Mouse (Mus musculus) limb, embryonic 10.5 days (tissue): Measurements from ENCODE around the gene Bcl2l12. TPM values are rescaled to one million over a fixed set of nuclear protein-coding genes. Genes with fewer than 3 reads are reported as not detected.

Source experiments
- DNase-seq: peaks from one replicate; pipeline ENCODE4 v3.0.0-alpha.2; 2017; ENCODE audit warnings: low spot score
- H3K27ac ChIP-seq: fragments of 300-500 bp; sonication (generic); 2 replicates; pipeline ENCODE4 v1.5.1; 2016; ENCODE audit warnings: mild to moderate bottlenecking
- H3K27me3 ChIP-seq: fragments of 300-500 bp; sonication (generic); 2 replicates; pipeline ENCODE4 v1.6.1; 2016; ENCODE audit warnings: low read depth, mild to moderate bottlenecking; ENCODE audit not compliant: poor library complexity, severe bottlenecking
- H3K36me3 ChIP-seq: fragments of 300-500 bp; sonication (generic); 2 replicates; pipeline ENCODE4 v1.6.1; 2016; ENCODE audit warnings: mild to moderate bottlenecking, moderate library complexity
- H3K4me1 ChIP-seq: fragments of 300-500 bp; sonication (generic); 2 replicates; pipeline ENCODE4 v1.6.1; 2016
- H3K4me3 ChIP-seq: fragments of 300-500 bp; sonication (generic); 2 replicates; pipeline ENCODE4 v1.5.1; 2016; ENCODE audit warnings: mild to moderate bottlenecking, moderate library complexity
- H3K9me3 ChIP-seq: fragments of 300-500 bp; sonication (generic); replicated peaks from 2 replicates; pipeline ENCODE4 v1.6.1; 2016; ENCODE audit warnings: mild to moderate bottlenecking
- WGBS: fragments of 180-500 bp; shearing (Covaris S2); methylation state at CpG from one replicate; pipeline ENCODE4 v1.1.7; 2016; 5-methylcytosine and 5-hydroxymethylcytosine counted together
- polyA plus RNA-seq: library from polyadenylated mRNA; unstranded; fragments of >200 nt; fragmentation: Nextera tagmentation; extraction: Ambion mirVana; gene quantifications from 2 replicates; pipeline ENCODE4 v1.2.1, GENCODE M21; 2016

The Bcl2l12 gene
- polyA plus RNA-seq, 1 experiment from 2014 or later: 92.2 TPM

DNA sequence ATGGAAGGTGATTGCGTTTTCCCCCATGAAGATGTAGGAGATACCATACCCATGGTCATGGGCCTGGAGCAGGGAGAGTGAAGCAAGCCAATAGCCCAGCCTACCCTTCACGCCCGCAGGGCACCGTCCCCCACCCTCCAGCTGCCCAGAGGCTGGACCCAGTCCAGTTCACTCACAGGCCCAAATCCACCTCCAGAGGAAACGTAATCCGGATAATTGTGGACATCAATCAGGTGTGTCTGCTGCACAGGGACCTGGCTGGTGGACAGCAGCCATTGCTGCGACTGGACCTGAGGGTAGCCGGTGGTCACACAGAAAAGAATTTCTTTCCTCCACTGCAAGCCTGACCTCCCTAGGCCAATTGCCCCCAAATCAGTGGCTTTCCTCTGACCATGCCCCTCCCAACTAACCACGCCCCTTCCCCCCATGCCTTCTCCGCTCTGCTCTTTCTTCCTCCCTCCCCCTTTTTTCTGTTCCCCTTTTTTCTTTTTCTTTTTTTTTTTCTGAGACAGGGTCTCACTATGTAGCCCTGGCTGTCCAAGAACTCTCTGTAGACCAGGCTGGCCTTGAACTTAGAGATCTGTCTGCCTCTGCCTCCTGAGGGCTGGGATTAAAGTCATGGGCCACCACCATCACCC lies 38.5 kb downstream of the Bcl2l12 start:
- H3K4me1 ChIP-seq: peaks cover 4% of the 10 kb centered on the region; the same call in 1 of the 2 replicates
- peaks cover 44% of the 10 kb centered on the region for H3K36me3 ChIP-seq
- H3K27me3 ChIP-seq: no peaks in the 10 kb centered on the region
- H3K4me3 ChIP-seq: no peak overlapping the region
- H3K9me3 ChIP-seq: no peaks in the 10 kb centered on the region
- no peak for DNase-seq
- 87% methylated on average over 10 of the region's 10 CpGs for WGBS
- no peak overlapping the region for H3K27ac ChIP-seq

GRCm38 (mm10) chr7:44959281-44959680 lies 39.2 kb downstream of the Bcl2l12 start:
- H3K27me3 ChIP-seq: no peaks in the 10 kb centered on the region
- 84% methylated on average over 8 of the region's 8 CpGs for WGBS
- DNase-seq: no peak
- no peak overlapping the region for H3K4me3 ChIP-seq
- no peaks in the 10 kb centered on the region for H3K9me3 ChIP-seq
- peaks cover 42% of the 10 kb centered on the region for H3K36me3 ChIP-seq
- no peak overlapping the region for H3K27ac ChIP-seq
- peaks cover 4% of the 10 kb centered on the region; the same call in 1 of the 2 replicates for H3K4me1 ChIP-seq

DNA sequence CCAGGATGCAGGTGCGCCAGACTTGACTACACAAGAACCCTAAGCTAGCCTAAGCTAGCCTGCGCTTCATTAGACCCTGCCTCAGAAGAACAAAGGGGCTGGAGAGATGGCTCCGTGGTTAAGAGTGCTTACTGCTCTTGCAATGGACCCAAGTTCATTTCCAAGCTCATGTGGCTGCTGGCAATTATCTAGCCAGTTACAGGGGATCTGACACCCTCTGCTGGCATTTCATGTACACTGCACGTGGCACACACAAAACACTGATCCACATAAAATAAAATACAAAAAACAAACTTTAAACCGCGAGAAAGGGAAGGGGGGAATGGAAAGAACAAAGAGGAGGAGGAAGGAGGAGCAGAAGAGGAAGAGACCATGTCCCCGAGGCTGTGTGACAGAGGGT lies 40.3 kb downstream of the Bcl2l12 start:
- WGBS: 55% methylated on average over 7 of the region's 7 CpGs

GRCm38 (mm10) chr7:44957183-44957835 lies 41.2 kb downstream of the Bcl2l12 start:
- peaks cover 13% of the 10 kb centered on the region for H3K4me1 ChIP-seq
- H3K27me3 ChIP-seq: peaks cover under 1% of the 10 kb centered on the region; the same call in 1 of the 2 replicates
- no peak overlapping the region for H3K4me3 ChIP-seq
- no peak for DNase-seq
- H3K36me3 ChIP-seq: peaks cover 26% of the 10 kb centered on the region
- no peak overlapping the region for H3K27ac ChIP-seq
- WGBS: 78% methylated on average over 20 of the region's 20 CpGs
- H3K9me3 ChIP-seq: no peaks in the 10 kb centered on the region

More for the DNA sequence above, 40.3 kb downstream of the Bcl2l12 start:
- no peak for DNase-seq
- Histone ChIP-seq H3K27ac (no peak overlapping the region), H3K27me3 (no peaks in the 10 kb centered on the region), H3K4me1 (peaks cover 4% of the 10 kb centered on the region; the same call in 1 of the 2 replicates), H3K9me3 (no peaks in the 10 kb centered on the region), H3K4me3 (no peak overlapping the region), H3K36me3 (peaks cover 33% of the 10 kb centered on the region)

DNA sequence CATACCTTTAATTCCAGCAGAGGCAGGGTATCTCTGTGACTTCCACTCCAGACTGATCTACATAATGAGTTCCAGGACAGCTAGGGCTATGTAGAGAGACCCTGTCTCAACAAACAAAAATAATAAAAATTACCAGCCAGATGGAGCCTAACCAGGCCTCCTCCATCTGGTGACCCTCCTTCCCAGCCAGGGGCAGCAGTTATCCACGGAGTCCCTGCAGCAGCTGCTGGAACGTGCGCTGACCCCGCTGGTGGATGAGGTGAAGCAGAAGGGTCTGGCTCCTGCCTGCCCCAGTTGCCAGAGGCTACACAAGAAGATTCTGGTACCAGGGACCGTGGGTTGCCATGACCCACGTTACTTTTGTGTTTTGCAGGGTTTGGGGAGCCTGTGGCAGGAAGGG lies 42.2 kb downstream of the Bcl2l12 start:
- no peak overlapping the region for H3K4me3 ChIP-seq
- H3K27ac ChIP-seq: peak overlapping the region; percentile 22; the same call in 1 of the 2 replicates
- 66% methylated on average over 6 of the region's 6 CpGs for WGBS
- H3K4me1 ChIP-seq: peaks cover 23% of the 10 kb centered on the region
- no peaks in the 10 kb centered on the region for H3K9me3 ChIP-seq
- peaks cover 11% of the 10 kb centered on the region for H3K27me3 ChIP-seq
- H3K36me3 ChIP-seq: peaks cover 16% of the 10 kb centered on the region
- no peak for DNase-seq

GRCm38 (mm10) chr7:44955628-44956027 lies 42.9 kb downstream of the Bcl2l12 start:
- no peak overlapping the region for H3K27ac ChIP-seq
- H3K27me3 ChIP-seq: peaks cover 18% of the 10 kb centered on the region
- WGBS: 57% methylated on average over 5 of the region's 5 CpGs
- peaks cover 23% of the 10 kb centered on the region for H3K4me1 ChIP-seq
- DNase-seq: no peak
- peaks cover 10% of the 10 kb centered on the region for H3K36me3 ChIP-seq
- no peaks in the 10 kb centered on the region for H3K9me3 ChIP-seq
- H3K4me3 ChIP-seq: no peak overlapping the region

GRCm38 (mm10) chr7:44954091-44954885 lies 44.2 kb downstream of the Bcl2l12 start:
- no peak overlapping the region for H3K4me3 ChIP-seq
- H3K27me3 ChIP-seq: peaks cover 30% of the 10 kb centered on the region
- no peak overlapping the region for H3K27ac ChIP-seq
- peaks cover 23% of the 10 kb centered on the region for H3K4me1 ChIP-seq
- H3K36me3 ChIP-seq: peaks cover 4% of the 10 kb centered on the region; the same call in 1 of the 2 replicates
- no peaks in the 10 kb centered on the region for H3K9me3 ChIP-seq
- no peak for DNase-seq
- WGBS: 82% methylated on average over 12 of the region's 12 CpGs

GRCm38 (mm10) chr7:44953561-44953960 lies 45.0 kb downstream of the Bcl2l12 start:
- Histone ChIP-seq H3K27me3 (peaks cover 34% of the 10 kb centered on the region), H3K36me3 (no peaks in the 10 kb centered on the region), H3K4me1 (peaks cover 23% of the 10 kb centered on the region), H3K9me3 (no peaks in the 10 kb centered on the region), H3K27ac (no peak overlapping the region), H3K4me3 (no peak overlapping the region)
- DNase-seq: no peak
- 61% methylated on average over 14 of the region's 14 CpGs for WGBS

GRCm38 (mm10) chr7:44952611-44953306 lies 45.8 kb downstream of the Bcl2l12 start:
- H3K27ac ChIP-seq: peak overlapping the region; percentile 69
- no peaks in the 10 kb centered on the region for H3K36me3 ChIP-seq
- H3K4me1 ChIP-seq: peaks cover 23% of the 10 kb centered on the region
- 6% methylated on average over 24 of the region's 24 CpGs for WGBS
- H3K4me3 ChIP-seq: peak overlapping the region; percentile 56
- peaks cover 42% of the 10 kb centered on the region for H3K27me3 ChIP-seq
- H3K9me3 ChIP-seq: no peaks in the 10 kb centered on the region
- peak; percentile 87 for DNase-seq

DNA sequence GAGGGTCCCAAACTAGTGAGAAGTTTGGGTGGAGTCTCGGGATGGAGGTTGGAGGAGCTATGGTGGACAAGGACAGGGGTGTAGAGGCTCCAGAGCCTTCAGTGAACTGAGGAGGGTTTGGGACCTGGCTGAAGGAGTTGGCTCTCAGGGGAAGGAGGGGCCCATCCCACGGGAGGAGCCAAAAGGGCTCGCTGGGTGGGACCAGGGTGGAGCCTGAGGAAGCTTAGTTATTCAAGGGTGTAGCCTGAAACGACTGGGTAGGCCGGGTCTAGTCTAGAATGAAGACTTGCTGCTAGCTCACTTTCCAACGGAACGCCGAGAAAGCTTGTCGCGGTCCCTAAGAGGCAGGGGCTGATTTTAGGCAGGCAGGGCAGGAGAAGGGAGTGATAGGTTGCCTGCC lies 46.6 kb downstream of the Bcl2l12 start:
- H3K4me1 ChIP-seq: peaks cover 23% of the 10 kb centered on the region
- H3K4me3 ChIP-seq: peak overlapping the region; percentile 56
- 1% methylated on average over 10 of the region's 10 CpGs for WGBS
- H3K36me3 ChIP-seq: no peaks in the 10 kb centered on the region
- no peaks in the 10 kb centered on the region for H3K9me3 ChIP-seq
- peaks cover 46% of the 10 kb centered on the region for H3K27me3 ChIP-seq
- DNase-seq: peak; percentile 69
- peak overlapping the region; percentile 69 for H3K27ac ChIP-seq

DNA sequence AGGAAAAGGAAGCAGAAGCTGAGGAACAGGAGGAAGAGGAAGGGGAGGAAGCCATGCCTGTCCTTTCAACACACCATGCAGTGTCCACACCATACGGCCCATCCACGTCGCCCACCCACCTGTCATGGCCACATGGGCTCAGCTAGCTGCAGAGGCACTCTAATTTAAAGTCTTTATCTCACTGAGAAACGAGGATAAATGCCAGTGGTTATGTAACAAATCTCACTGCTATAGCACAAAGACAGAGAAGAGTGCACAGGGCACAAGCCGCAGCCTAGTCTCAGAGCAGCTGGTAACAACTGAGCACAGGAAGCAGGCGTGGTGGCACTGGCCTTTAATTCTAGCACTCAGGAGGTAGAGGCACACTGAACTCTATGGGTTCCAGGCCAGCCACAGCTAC lies 48.6 kb downstream of the Bcl2l12 start:
- no peak overlapping the region for H3K4me3 ChIP-seq
- no peaks in the 10 kb centered on the region for H3K36me3 ChIP-seq
- H3K9me3 ChIP-seq: no peaks in the 10 kb centered on the region
- H3K27ac ChIP-seq: no peak overlapping the region
- peaks cover 19% of the 10 kb centered on the region for H3K4me1 ChIP-seq
- WGBS: 79% methylated on average over 6 of the region's 6 CpGs
- peaks cover 46% of the 10 kb centered on the region for H3K27me3 ChIP-seq
- no peak for DNase-seq

DNA sequence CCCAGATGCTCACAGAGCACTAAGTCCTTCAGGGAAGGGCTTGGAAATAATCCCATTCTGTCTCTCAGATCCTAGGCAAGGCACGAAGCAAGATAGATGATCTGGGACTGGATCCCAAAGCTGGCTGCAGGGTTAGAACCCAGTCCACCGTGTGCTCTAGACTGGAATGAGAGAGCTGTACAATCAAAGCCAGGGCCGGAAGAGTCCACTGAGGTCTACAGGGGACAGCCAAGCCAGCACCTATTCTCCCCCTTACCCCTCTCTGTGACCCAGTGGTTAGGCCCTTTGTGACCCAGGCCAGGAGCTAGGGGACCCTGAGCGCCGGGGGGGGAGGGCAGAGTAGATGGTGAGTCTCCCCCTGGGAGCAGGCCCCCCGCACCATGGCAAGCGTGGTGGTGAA lies 55.6 kb downstream of the Bcl2l12 start, which contains the start of gene Tsks:
Tsks (plus strand) TSS at position 301 of the 400 bp plus-strand sequence.
- 77% methylated on average over 7 of the region's 7 CpGs for WGBS
- no peak for DNase-seq
- H3K4me3 ChIP-seq: no peak within 1 kb of the TSS
- no peaks in the 10 kb centered on the region for H3K9me3 ChIP-seq
- H3K27ac ChIP-seq: no peak within 1 kb of the TSS
- no peaks in the 10 kb centered on the region for H3K4me1 ChIP-seq
- peaks cover 5% of the 10 kb centered on the region; the same call in 1 of the 2 replicates for H3K27me3 ChIP-seq
- H3K36me3 ChIP-seq: no peaks in the 10 kb centered on the region
